Mouse (Mus musculus) liver, adult 2 months (tissue): ENCODE data around the gene Tk1. TPM values are rescaled to one million over a fixed set of nuclear protein-coding genes. Genes with fewer than 3 reads are reported as not detected.

Experiments
- DNase-seq: peaks from one replicate; pipeline ENCODE4 v3.0.0-alpha.2; 2011; ENCODE audit warnings: low read depth, low spot score; ENCODE audit errors: extremely low read depth
- H3K27ac ChIP-seq: fragments of 200-500 bp; replicated peaks from 2 replicates; pipeline ENCODE4 v1.5.1; 2012; ENCODE audit warnings: low read depth, mild to moderate bottlenecking, control low read depth, inconsistent platforms, low read length; ENCODE audit not compliant: insufficient read depth
- H3K27me3 ChIP-seq: fragments of 200-500 bp; 2 replicates; pipeline ENCODE4 v1.6.1; 2012; ENCODE audit warnings: mild to moderate bottlenecking, moderate library complexity, low read length, inconsistent platforms; ENCODE audit not compliant: control insufficient read depth, insufficient read depth
- H3K36me3 ChIP-seq: fragments of 200-500 bp; 2 replicates; pipeline ENCODE4 v1.6.1; 2012; ENCODE audit warnings: low read length, inconsistent platforms; ENCODE audit not compliant: control insufficient read depth, insufficient read depth
- H3K4me1 ChIP-seq: fragments of 200-500 bp; 2 replicates; pipeline ENCODE4 v1.6.1; 2011; ENCODE audit warnings: low read length; ENCODE audit not compliant: control insufficient read depth, insufficient read depth
- H3K4me3 ChIP-seq: fragments of 200-500 bp; 2 replicates; pipeline ENCODE4 v1.5.1; 2011; ENCODE audit warnings: low read depth, mild to moderate bottlenecking, control low read depth, low read length, moderate library complexity; ENCODE audit not compliant: insufficient read depth
- H3K79me2 ChIP-seq: fragments of 200-500 bp; 2 replicates; pipeline ENCODE4 v1.6.1; 2012; ENCODE audit warnings: inconsistent platforms, mild to moderate bottlenecking, low read length, moderate library complexity; ENCODE audit not compliant: control insufficient read depth, insufficient read depth
- H3K9ac ChIP-seq: fragments of 200-500 bp; 2 replicates; pipeline ENCODE4 v1.6.1; 2012; ENCODE audit warnings: low read depth, mild to moderate bottlenecking, control low read depth, inconsistent platforms, low read length
- CTCF ChIP-seq: fragments of 200-500 bp; IDR thresholded peaks from 2 replicates; pipeline ENCODE4 v1.5.1; 2011; ENCODE audit warnings: low read depth, low read length, control low read depth
- POLR2A ChIP-seq: fragments of 200-500 bp; IDR thresholded peaks from 2 replicates; pipeline ENCODE4 v1.6.1; 2011; ENCODE audit warnings: low read length, control low read depth; ENCODE audit not compliant: insufficient read depth; ENCODE audit errors: extremely low read depth
- WGBS: fragments of 180-500 bp; shearing (Covaris S2); methylation state at CpG from one replicate; pipeline ENCODE4 v1.1.7; 2018; 5-methylcytosine and 5-hydroxymethylcytosine counted together
- polyA plus RNA-seq: library from polyadenylated mRNA; depleted of rRNA; stranded (reverse); fragments of >200 nt; gene quantifications from 2 replicates; pipeline ENCODE4 v1.2.3, GENCODE M21; 2012
- total RNA-seq: library from RNA; depleted of rRNA; stranded (reverse); fragments of >200 nt; gene quantifications from 2 replicates; pipeline ENCODE4 v1.2.3, GENCODE M21; 2014

Gene Tk1
- total and polyA plus RNA-seq, 2 experiments = 45.6 to 56.9 TPM

DNA sequence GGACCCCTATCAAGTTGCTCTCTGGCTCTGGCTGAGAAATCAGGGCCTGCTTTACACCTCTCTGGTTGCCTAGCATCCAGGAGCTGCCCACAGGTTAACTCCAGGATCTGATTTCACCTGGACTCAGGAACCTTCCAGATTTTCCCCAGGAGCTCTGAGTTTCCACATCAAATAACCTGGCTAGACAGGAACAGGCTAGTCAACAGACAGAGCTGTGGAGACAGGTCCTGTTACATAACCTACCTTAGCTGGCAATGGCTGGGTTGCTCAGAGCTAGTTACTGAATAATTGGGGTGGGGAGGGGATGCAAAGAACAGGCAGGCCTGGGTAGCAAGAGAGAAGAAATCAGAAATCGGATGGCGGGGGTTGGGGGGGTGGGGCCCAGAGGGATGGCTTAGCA is 19.1 kb upstream of the Tk1 start:
- 38% methylated on average over 2 of the region's 2 CpGs for WGBS
- Histone ChIP-seq H3K79me2 (peaks cover 6% of the 10 kb centered on the region; the same call in 1 of the 2 replicates), H3K27ac (peak overlapping the region; percentile 98), H3K4me1 (peaks cover 19% of the 10 kb centered on the region), H3K27me3 (no peaks in the 10 kb centered on the region), H3K9ac (peak overlapping the region; percentile 27), H3K4me3 (no peak overlapping the region), H3K36me3 (no peaks in the 10 kb centered on the region)
- peak; percentile 97 for DNase-seq
- no peak for TF ChIP-seq POLR2A
- no peak for TF ChIP-seq CTCF

GRCm38 (mm10) chr11:117843434-117843833 is 17.5 kb upstream of the Tk1 start:
- no peak for DNase-seq
- H3K9ac ChIP-seq = no peak overlapping the region
- peak overlapping the region; percentile 10; the same call in 1 of the 2 replicates for H3K27ac ChIP-seq
- WGBS = 84% methylated on average over 2 of the region's 2 CpGs
- no peak overlapping the region for H3K4me3 ChIP-seq
- no peaks in the 10 kb centered on the region for H3K36me3 ChIP-seq
- peaks cover 19% of the 10 kb centered on the region for H3K4me1 ChIP-seq
- H3K79me2 ChIP-seq = no peaks in the 10 kb centered on the region
- H3K27me3 ChIP-seq = no peaks in the 10 kb centered on the region
- no peak for TF ChIP-seq POLR2A

- 74% methylated on average over 1 of the region's 1 CpGs for WGBS
- Histone ChIP-seq H3K4me1 (peaks cover 5% of the 10 kb centered on the region; the same call in 1 of the 2 replicates), H3K4me3 (no peak overlapping the region), H3K27me3 (no peaks in the 10 kb centered on the region), H3K27ac (no peak overlapping the region), H3K79me2 (no peaks in the 10 kb centered on the region), H3K36me3 (no peaks in the 10 kb centered on the region), H3K9ac (no peak overlapping the region)
- TF ChIP-seq POLR2A = no peak
- TF ChIP-seq CTCF = no peak
- no peak for DNase-seq
Measured at GRCm38 (mm10) chr11:117840910-117841309, 15.0 kb upstream of the Tk1 start.

DNA sequence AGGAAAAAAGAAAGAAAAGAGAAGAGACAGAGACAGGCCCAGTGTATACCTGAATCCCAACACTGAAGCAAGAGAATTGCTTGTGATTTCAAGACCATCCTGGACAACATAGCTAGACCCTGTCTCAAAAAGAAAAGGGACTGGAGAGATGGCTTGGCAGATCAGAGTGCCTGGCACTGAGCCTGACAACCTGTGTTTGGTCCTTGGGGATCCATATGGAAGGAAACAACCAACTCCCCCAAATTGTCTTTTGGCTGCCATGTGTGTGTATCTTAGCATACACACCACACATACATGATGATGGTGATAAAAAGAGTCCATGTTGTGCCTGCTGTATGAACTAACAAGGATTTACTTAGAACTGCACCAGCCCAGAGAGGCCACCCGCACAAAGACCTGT is 13.1 kb upstream of the Tk1 start:
- DNase-seq = no peak
- Histone ChIP-seq H3K4me3 (no peak overlapping the region), H3K27me3 (no peaks in the 10 kb centered on the region), H3K79me2 (no peaks in the 10 kb centered on the region), H3K27ac (no peak overlapping the region), H3K9ac (no peak overlapping the region), H3K36me3 (no peaks in the 10 kb centered on the region), H3K4me1 (peaks cover 9% of the 10 kb centered on the region)
- TF ChIP-seq POLR2A = no peak
- no peak for TF ChIP-seq CTCF
- 91% methylated on average over 1 of the region's 1 CpGs for WGBS

DNA sequence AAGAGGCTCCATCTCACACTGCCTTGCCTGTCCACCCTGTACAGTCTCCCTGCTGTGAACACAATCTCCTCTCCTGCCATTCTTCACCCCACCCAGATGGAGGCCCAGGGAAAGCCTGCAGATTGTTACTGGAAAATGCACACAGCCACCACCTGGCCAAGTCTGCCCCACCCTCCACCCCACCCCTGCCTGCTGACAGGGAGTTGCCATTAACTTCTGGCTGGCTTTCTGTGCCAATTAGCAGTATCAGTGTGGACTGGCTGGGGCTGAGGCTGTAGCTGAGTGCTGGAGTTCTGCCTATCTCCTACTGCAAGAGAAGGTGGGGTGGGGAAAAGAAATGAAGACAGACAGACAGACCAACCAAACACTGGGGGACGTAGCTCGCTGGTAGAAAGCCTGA is 12.7 kb upstream of the Tk1 start:
- no peaks in the 10 kb centered on the region for H3K27me3 ChIP-seq
- no peaks in the 10 kb centered on the region for H3K36me3 ChIP-seq
- no peak overlapping the region for H3K9ac ChIP-seq
- WGBS = 90% methylated on average over 2 of the region's 2 CpGs
- H3K4me1 ChIP-seq = peaks cover 13% of the 10 kb centered on the region
- H3K79me2 ChIP-seq = no peaks in the 10 kb centered on the region
- no peak overlapping the region for H3K27ac ChIP-seq
- H3K4me3 ChIP-seq = no peak overlapping the region
- TF ChIP-seq CTCF (no peak), POLR2A (no peak)
- DNase-seq = no peak

- peaks cover 22% of the 10 kb centered on the region for H3K4me1 ChIP-seq
- 43% methylated on average over 13 of the region's 13 CpGs for WGBS
- H3K4me3 ChIP-seq = no peak overlapping the region
- no peak for TF ChIP-seq POLR2A
- TF ChIP-seq CTCF = no peak
- DNase-seq = peak; percentile 63
- H3K27me3 ChIP-seq = no peaks in the 10 kb centered on the region
- peak overlapping the region; percentile 53 for H3K27ac ChIP-seq
- H3K36me3 ChIP-seq = no peaks in the 10 kb centered on the region
- H3K9ac ChIP-seq = no peak overlapping the region; the same call in 1 of the 2 replicates
- no peaks in the 10 kb centered on the region for H3K79me2 ChIP-seq
Measured at GRCm38 (mm10) chr11:117836306-117836705, 10.4 kb upstream of the Tk1 start.
